Mouse (Mus musculus) ES-Bruce4 (cell line): ENCODE results near the gene Arl3. TPM values are rescaled to one million over a fixed set of nuclear protein-coding genes. Genes with fewer than 3 reads are reported as not detected.

Source experiments
- H3K27ac ChIP-seq: 2 replicates; pipeline ENCODE4 v1.5.1; 2012; ENCODE audit warnings: low read length, inconsistent platforms; ENCODE audit not compliant: insufficient read depth
- H3K27me3 ChIP-seq: 2 replicates; pipeline ENCODE4 v1.6.1; 2012; ENCODE audit warnings: mild to moderate bottlenecking, low read length, inconsistent platforms; ENCODE audit not compliant: control insufficient read depth, poor library complexity, insufficient read depth, severe bottlenecking
- H3K36me3 ChIP-seq: 2 replicates; pipeline ENCODE4 v1.6.1; 2012; ENCODE audit warnings: inconsistent platforms, mild to moderate bottlenecking, low read length, moderate library complexity; ENCODE audit not compliant: control insufficient read depth, poor library complexity, insufficient read depth, severe bottlenecking
- H3K4me1 ChIP-seq: one replicate; pipeline ENCODE4 v1.8.1; 2011; ENCODE audit warnings: low read length; ENCODE audit not compliant: control insufficient read depth, insufficient read depth
- H3K4me3 ChIP-seq: 2 replicates; pipeline ENCODE4 v1.5.1; 2011; ENCODE audit warnings: low read depth, mild to moderate bottlenecking, low read length
- H3K9ac ChIP-seq: 2 replicates; pipeline ENCODE4 v1.6.1; 2012; ENCODE audit warnings: low read depth, mild to moderate bottlenecking, inconsistent platforms; ENCODE audit not compliant: poor library complexity, severe bottlenecking
- H3K9me3 ChIP-seq: replicated peaks from 2 replicates; pipeline ENCODE4 v1.6.1; 2012; ENCODE audit warnings: mild to moderate bottlenecking, low read length, inconsistent platforms; ENCODE audit not compliant: control insufficient read depth, poor library complexity, insufficient read depth, severe bottlenecking
- CTCF ChIP-seq: IDR thresholded peaks from one replicate; pipeline ENCODE4 v1.8.1; 2011; ENCODE audit warnings: low read depth, low read length
- EP300 ChIP-seq: IDR thresholded peaks from 2 replicates; pipeline ENCODE4 v1.6.1; 2011; ENCODE audit warnings: low read depth, low read length; ENCODE audit not compliant: insufficient read depth
- POLR2A ChIP-seq: IDR thresholded peaks from one replicate; pipeline ENCODE4 v1.8.1; 2011; ENCODE audit warnings: low read length; ENCODE audit not compliant: insufficient read depth
- polyA plus RNA-seq: library from polyadenylated mRNA; stranded (reverse); fragments of >200 nt; gene quantifications from 2 replicates; pipeline ENCODE4 v1.2.4, GENCODE M21; 2011; ENCODE audit warnings: low read depth; ENCODE audit not compliant: missing spikeins, insufficient read depth, insufficient read length

The Arl3 gene
- polyA plus RNA-seq, 1 experiment: 95.8 TPM

DNA sequence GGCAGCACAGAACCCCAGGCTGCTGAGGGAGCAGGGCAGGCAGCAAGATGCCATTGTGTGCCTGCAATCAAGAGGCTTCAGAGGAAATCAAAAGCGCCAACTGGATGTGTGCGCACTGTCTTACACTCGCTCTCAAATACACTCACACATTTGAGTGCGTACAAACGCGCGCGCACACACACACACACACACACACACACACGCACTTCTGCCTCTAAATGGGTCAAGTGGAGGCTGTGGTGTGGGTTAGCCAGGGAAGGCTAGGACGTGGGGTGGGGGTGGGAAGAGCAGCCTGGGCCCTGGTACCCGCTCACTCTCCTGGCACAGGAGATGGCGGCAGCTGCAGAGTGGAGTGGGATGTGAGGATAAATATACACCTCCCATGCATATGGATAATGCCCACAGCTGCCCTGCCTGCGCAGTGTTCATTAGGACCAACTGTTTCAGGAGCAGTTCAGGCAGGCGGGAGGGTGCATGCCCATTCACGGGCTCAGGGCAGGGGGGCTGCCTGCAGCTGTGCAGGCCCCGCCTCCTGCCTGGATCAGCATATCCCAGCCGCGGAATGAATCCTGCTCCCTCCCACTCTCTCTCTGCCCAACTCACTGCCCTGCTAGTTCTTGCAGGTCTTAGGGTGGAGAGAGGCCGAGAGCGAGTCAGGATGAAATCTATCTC is 49.4 kb downstream of the Arl3 start:
- TF ChIP-seq CTCF (no peak), EP300 (0 out of 2 replicates have a peak, but pooled peaks have one; percentile 50), POLR2A (peak; percentile 45)
- Histone ChIP-seq H3K4me1 (peaks cover 13% of the 10 kb centered on the region), H3K27me3 (no peaks in the 10 kb centered on the region), H3K27ac (peak overlapping the region; percentile 68), H3K9ac (peak overlapping the region; percentile 11; the same call in 1 of the 2 replicates), H3K36me3 (no peaks in the 10 kb centered on the region), H3K9me3 (no peaks in the 10 kb centered on the region), H3K4me3 (peak overlapping the region; percentile 36)

DNA sequence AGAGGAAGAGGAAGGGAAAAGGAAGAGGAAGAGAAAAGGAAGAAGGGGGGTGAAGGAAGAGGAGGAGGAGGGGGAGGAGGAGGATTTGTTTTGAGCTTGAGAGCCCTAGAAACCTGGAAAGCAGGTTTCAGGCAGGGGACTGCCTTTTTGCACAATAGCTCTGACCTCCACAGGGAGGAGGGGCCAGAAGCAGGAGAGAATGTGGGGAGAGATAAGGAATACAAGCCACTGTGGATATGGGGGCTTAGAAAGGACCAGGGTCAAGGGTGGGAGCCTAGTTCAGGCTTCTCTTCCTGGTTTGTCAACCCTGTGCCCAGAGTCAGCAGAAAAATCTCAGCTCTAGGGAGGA is 49.9 kb downstream of the Arl3 start:
- Histone ChIP-seq H3K36me3 (no peaks in the 10 kb centered on the region), H3K4me3 (peak overlapping the region; percentile 26), H3K27me3 (no peaks in the 10 kb centered on the region), H3K4me1 (peaks cover 12% of the 10 kb centered on the region), H3K27ac (peak overlapping the region; percentile 63), H3K9ac (0 out of 2 replicates have a peak overlapping the region, but pooled peaks have one; percentile 3), H3K9me3 (no peaks in the 10 kb centered on the region)
- TF ChIP-seq POLR2A (no peak), EP300 (0 out of 2 replicates have a peak, but pooled peaks have one; percentile 46), CTCF (no peak)

DNA sequence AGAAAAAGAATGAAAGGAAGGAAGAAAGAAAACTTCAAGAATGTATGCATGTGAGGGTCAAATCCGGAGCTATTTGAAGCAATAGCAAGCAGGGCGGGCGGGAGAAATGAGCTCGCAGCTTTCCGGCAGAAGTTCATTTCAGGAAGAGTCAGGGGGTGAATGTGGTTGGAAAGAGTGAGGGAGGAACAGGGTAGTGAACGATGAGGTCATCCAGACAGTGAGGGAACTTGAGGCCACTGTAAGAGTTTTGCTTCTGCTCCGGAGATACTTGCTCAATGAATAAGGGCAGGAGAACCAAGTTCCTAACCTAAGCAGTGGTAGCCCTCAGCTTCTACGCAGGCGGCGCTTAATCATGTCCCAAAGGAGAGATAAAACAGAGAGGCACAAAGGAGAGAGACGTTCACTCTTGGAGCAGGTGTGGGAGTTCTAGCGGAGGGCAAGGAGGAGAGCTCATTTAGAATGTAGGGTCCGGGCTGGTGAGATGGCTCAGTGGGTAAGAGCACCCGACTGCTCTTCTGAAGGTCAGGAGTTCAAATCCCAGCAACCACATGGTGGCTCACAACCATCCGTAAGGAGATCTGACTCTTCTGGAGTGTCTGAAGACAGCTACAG is 50.5 kb downstream of the Arl3 start:
- H3K27ac ChIP-seq: peak overlapping the region; percentile 26; the same call in 1 of the 2 replicates
- H3K36me3 ChIP-seq: no peaks in the 10 kb centered on the region
- 0 out of 2 replicates have a peak overlapping the region, but pooled peaks have one; percentile 10 for H3K9ac ChIP-seq
- no peak overlapping the region for H3K4me3 ChIP-seq
- H3K4me1 ChIP-seq: peaks cover 14% of the 10 kb centered on the region
- no peaks in the 10 kb centered on the region for H3K9me3 ChIP-seq
- TF ChIP-seq POLR2A (no peak), EP300 (no peak), CTCF (no peak)
- H3K27me3 ChIP-seq: no peaks in the 10 kb centered on the region

DNA sequence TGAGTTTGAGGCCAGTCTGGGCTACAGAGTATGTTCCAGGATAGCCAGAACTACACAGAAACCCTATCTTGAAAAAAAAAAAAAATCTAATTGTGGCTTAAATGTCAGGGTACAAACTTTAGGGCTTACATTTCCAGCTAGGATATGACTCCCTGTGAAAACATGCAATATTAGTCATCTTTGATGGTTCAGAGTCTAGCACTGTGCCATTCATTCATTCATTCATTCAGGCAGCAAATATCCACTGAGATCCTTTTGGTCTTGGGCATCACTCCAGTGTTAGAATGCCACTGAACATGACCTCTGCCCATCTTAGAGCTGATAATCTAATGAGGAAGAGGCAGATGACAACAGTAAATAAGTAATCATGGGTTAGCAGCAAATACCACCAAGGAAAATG is 51.3 kb downstream of the Arl3 start:
- Histone ChIP-seq H3K27me3 (no peaks in the 10 kb centered on the region), H3K4me3 (no peak overlapping the region), H3K36me3 (no peaks in the 10 kb centered on the region), H3K9ac (no peak overlapping the region), H3K4me1 (peaks cover 10% of the 10 kb centered on the region), H3K9me3 (no peaks in the 10 kb centered on the region), H3K27ac (no peak overlapping the region)
- TF ChIP-seq EP300 (no peak), CTCF (no peak), POLR2A (no peak)

DNA sequence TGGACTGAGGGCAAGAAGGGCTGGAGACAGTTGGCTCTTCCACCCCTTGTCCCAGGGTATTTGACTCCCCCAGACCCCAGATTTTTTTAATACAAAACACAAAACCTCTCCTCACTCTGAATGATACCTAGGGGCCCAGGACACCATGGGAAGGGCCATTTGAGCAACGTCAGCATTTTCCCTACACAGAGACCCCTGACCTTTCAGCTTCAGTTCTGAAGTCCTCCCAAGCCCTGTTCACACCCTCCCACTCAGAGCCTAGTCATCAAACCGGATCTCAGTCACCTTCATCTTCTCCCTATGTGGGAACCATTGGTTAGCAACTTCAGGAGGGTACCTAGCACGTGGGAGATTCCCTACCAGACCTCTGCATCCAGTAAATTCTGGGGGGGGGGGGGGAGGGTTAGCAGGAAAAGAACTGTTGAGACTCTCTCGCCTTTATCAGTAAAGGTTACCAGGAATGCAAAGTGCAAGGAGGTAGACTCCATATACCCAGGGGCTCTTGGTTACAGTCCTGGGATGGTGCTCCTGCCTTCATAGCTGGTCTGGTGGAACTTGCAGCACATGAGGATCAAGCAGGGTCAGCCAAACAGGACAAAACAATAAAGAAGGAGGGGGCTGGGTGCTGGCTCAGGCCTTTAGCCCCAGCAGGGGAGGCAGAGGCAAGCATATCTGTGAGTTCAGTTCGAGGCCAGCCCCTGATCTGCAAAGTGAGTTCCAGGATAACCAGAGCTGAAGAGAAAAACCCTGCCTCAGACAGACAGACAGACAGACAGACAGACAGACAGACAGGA is 54.0 kb downstream of the Arl3 start:
- peaks cover 11% of the 10 kb centered on the region for H3K36me3 ChIP-seq
- no peaks in the 10 kb centered on the region for H3K27me3 ChIP-seq
- no peak overlapping the region for H3K9ac ChIP-seq
- TF ChIP-seq CTCF (no peak), EP300 (no peak), POLR2A (no peak)
- H3K27ac ChIP-seq: peak overlapping the region; percentile 13
- no peaks in the 10 kb centered on the region for H3K9me3 ChIP-seq
- no peak overlapping the region for H3K4me3 ChIP-seq
- H3K4me1 ChIP-seq: peaks cover 10% of the 10 kb centered on the region
